Mouse (Mus musculus): ENCODE results near the gene Stom. TPM values are rescaled to one million over a fixed set of nuclear protein-coding genes. Genes with fewer than 3 reads are reported as not detected.

The Stom gene
- polyA plus RNA-seq, 1 experiment = 23.0 TPM

DNA sequence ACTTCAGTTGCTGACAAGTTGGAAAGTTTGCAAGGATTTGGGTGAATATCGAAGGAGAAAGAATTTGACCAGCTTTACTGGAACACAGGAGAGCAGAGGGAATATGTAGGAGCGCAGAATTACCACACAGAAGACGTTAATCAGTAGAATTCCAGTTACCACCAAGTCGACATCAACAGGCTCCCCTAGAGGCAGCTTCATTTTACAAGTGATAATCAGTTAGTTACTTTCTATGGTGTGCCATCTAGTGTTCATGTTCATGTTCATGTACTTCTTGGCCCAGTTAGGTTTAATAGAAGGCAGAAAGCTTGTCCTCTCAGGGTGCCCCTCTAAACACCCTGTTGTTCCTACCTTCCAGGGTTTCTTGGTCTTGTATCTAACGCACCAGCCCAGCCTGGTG is 12.4 kb upstream of the Stom start:
- Histone ChIP-seq H3K36me3 (ENCODE audit: control insufficient read depth, insufficient read depth, low read length) (no peaks in the 10 kb centered on the region), H3K27me3 (ENCODE audit: control insufficient read depth, insufficient read depth, low read length) (no peaks in the 10 kb centered on the region), H3K27ac (ENCODE audit: control insufficient read depth, insufficient read depth, low read depth, low read length) (no peak overlapping the region), H3K4me3 (ENCODE audit: control insufficient read depth, low read depth, low read length) (no peak overlapping the region), H3K4me1 (ENCODE audit: control insufficient read depth, insufficient read depth, low read length) (peaks cover 2% of the 10 kb centered on the region)
- TF ChIP-seq CTCF (IDR thresholded peaks at IDR 0.05; ENCODE audit: control insufficient read depth, insufficient read depth, insufficient replicate concordance, low read depth, low read length) (no peak), POLR2A (IDR thresholded peaks at IDR 0.05; ENCODE audit: control insufficient read depth, low read depth, low read length) (no peak)

DNA sequence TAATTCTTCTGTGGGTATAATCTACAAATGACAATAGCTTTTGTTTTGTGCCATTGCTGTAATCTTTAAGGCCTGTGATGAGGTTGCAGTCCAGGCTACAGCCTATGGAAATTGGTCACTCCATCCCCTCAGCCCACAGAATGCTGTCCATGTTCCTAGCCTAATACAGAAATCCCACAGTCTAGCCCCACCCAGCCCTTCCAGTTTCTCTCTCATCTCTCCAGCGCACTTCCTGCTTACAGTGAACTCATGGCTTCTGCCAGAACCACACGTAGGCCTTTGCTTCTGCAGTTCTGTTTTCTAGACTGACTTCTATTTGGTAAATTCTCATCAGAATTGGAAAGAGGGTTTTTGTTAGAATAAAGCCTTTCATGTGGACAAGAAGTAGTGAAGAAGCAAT is 9.2 kb upstream of the Stom start:
- H3K36me3 ChIP-seq (ENCODE audit: control insufficient read depth, insufficient read depth, low read length) = no peaks in the 10 kb centered on the region
- no peak overlapping the region for H3K4me3 ChIP-seq (ENCODE audit: control insufficient read depth, low read depth, low read length)
- H3K27me3 ChIP-seq (ENCODE audit: control insufficient read depth, insufficient read depth, low read length) = no peaks in the 10 kb centered on the region
- no peak for TF ChIP-seq POLR2A (IDR thresholded peaks at IDR 0.05; ENCODE audit: control insufficient read depth, low read depth, low read length)
- no peak for TF ChIP-seq CTCF (IDR thresholded peaks at IDR 0.05; ENCODE audit: control insufficient read depth, insufficient read depth, insufficient replicate concordance, low read depth, low read length)
- no peak overlapping the region for H3K27ac ChIP-seq (ENCODE audit: control insufficient read depth, insufficient read depth, low read depth, low read length)
- peaks cover 2% of the 10 kb centered on the region for H3K4me1 ChIP-seq (ENCODE audit: control insufficient read depth, insufficient read depth, low read length)

DNA sequence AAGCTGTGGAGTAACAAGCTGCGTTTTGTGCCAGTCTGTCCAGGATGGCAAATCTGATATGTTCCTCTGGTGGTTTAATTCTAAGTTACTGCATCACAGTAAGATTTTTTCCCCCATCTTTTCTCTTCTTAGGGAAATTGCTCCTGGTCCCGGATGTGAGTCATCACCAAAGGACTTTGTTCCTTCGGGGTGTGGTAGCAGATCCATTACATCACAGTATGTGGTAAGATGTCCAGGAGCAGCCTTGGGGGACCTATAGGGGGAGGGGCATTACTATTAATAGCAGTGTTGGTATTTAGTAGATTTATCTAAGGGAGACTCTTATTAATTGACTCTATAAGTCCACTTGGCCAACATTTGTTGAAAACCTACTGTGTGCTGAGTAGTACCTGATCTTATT is 5.8 kb upstream of the Stom start:
- no peak overlapping the region for H3K4me3 ChIP-seq (ENCODE audit: control insufficient read depth, low read depth, low read length)
- TF ChIP-seq CTCF (IDR thresholded peaks at IDR 0.05; ENCODE audit: control insufficient read depth, insufficient read depth, insufficient replicate concordance, low read depth, low read length) (no peak), POLR2A (IDR thresholded peaks at IDR 0.05; ENCODE audit: control insufficient read depth, low read depth, low read length) (no peak)

DNA sequence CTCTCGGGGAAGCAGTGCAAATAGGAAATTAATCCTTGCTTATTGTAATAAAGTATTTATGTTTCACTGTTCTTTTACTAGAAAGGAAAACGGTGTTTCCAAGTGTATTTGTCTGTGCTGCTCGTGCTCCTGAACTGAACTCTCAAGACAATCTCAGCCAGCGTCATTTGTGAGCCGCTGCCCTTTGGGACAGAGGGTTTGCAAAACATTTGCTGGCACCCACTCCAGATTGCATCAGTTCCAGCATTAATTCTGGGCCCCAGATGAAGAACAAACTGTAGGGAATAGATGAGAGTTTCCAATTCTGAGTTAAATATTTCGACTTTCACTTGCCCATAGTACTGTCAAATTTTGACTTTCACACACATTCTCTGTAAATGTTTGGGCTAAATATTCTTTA is 1.9 kb upstream of the Stom start:
- TF ChIP-seq CTCF (IDR thresholded peaks at IDR 0.05; ENCODE audit: control insufficient read depth, insufficient read depth, insufficient replicate concordance, low read depth, low read length) = no peak
- TF ChIP-seq POLR2A (IDR thresholded peaks at IDR 0.05; ENCODE audit: control insufficient read depth, low read depth, low read length) = no peak
- Histone ChIP-seq H3K27ac (ENCODE audit: control insufficient read depth, insufficient read depth, low read depth, low read length) (no peak overlapping the region), H3K4me3 (ENCODE audit: control insufficient read depth, low read depth, low read length) (no peak overlapping the region), H3K27me3 (ENCODE audit: control insufficient read depth, insufficient read depth, low read length) (no peaks in the 10 kb centered on the region), H3K4me1 (ENCODE audit: control insufficient read depth, insufficient read depth, low read length) (peaks cover 10% of the 10 kb centered on the region), H3K36me3 (ENCODE audit: control insufficient read depth, insufficient read depth, low read length) (no peaks in the 10 kb centered on the region)

More for the DNA sequence above, 5.8 kb upstream of the Stom start:
- Histone ChIP-seq H3K36me3 (ENCODE audit: control insufficient read depth, insufficient read depth, low read length) (no peaks in the 10 kb centered on the region), H3K4me1 (ENCODE audit: control insufficient read depth, insufficient read depth, low read length) (peaks cover 3% of the 10 kb centered on the region), H3K27me3 (ENCODE audit: control insufficient read depth, insufficient read depth, low read length) (no peaks in the 10 kb centered on the region), H3K27ac (ENCODE audit: control insufficient read depth, insufficient read depth, low read depth, low read length) (no peak overlapping the region)

DNA sequence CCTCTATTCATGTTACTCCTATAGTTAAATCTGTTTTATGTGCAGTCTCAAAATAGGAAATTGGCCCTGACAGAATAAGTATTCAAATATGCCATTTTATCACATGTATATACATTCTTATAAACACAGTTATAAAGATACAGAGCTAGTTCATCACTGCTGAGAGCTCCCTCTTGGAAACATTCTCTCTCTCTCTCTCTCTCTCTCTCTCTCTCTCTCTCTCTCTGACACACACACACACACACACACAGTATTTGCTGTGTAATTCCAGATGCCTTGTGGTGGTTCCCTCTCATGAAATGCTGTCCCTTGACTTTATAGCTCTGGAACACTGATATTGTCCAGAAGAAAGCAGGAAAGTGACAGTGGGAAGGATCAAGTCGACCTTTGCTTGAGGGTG is 1.3 kb upstream of the Stom start:
- Histone ChIP-seq H3K36me3 (ENCODE audit: control insufficient read depth, insufficient read depth, low read length) (no peaks in the 10 kb centered on the region), H3K27me3 (ENCODE audit: control insufficient read depth, insufficient read depth, low read length) (no peaks in the 10 kb centered on the region), H3K4me3 (ENCODE audit: control insufficient read depth, low read depth, low read length) (no peak overlapping the region), H3K4me1 (ENCODE audit: control insufficient read depth, insufficient read depth, low read length) (peaks cover 10% of the 10 kb centered on the region), H3K27ac (ENCODE audit: control insufficient read depth, insufficient read depth, low read depth, low read length) (no peak overlapping the region)
- TF ChIP-seq CTCF (IDR thresholded peaks at IDR 0.05; ENCODE audit: control insufficient read depth, insufficient read depth, insufficient replicate concordance, low read depth, low read length) (no peak), POLR2A (IDR thresholded peaks at IDR 0.05; ENCODE audit: control insufficient read depth, low read depth, low read length) (no peak)

DNA sequence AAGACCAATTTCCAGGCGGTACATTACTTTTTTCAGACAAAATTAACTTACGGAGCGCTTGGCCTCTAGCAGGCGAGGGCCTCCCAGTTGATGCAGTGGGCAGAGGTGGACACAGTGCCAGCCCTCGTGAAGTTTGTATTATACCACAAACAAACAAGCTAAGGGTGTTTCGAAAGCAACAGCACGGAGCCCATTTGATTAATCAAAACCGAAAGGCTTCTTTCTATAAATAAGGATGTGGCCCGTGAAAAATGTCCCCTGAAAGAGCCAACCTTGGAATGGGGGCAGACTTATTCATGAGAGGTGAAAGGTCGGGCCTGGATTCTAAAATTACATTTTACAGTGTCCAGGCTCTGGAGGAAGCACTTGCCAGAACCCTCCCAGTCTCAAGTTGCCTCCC is 643 bp upstream of the Stom start:
- Histone ChIP-seq H3K4me3 (ENCODE audit: control insufficient read depth, low read depth, low read length) (peak overlapping the region; percentile 98), H3K4me1 (ENCODE audit: control insufficient read depth, insufficient read depth, low read length) (peaks cover 10% of the 10 kb centered on the region), H3K27ac (ENCODE audit: control insufficient read depth, insufficient read depth, low read depth, low read length) (peak overlapping the region; percentile 94), H3K36me3 (ENCODE audit: control insufficient read depth, insufficient read depth, low read length) (no peaks in the 10 kb centered on the region), H3K27me3 (ENCODE audit: control insufficient read depth, insufficient read depth, low read length) (no peaks in the 10 kb centered on the region)
- TF ChIP-seq POLR2A (IDR thresholded peaks at IDR 0.05; ENCODE audit: control insufficient read depth, low read depth, low read length) (no peak), CTCF (IDR thresholded peaks at IDR 0.05; ENCODE audit: control insufficient read depth, insufficient read depth, insufficient replicate concordance, low read depth, low read length) (no peak)

DNA sequence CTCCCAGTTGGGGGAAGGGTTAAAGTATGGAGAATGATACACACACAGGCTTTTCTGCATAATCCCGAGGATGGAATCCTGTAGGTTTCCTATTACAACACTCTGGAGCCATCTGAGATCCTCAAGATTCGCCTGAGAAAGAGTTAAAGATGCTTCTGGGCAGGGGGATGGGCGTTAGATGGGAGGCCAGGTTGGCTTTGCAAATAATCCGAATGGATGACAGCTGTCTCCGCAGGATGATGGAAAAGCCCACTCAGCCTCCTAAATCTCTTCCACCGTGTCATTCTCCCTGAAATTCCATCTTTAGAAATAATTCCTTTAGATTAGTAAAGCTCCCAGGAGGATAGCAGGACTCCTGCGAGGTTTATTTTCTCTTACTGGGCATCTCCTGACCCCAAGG is 1.2 kb downstream of the Stom start:
- Histone ChIP-seq H3K27ac (ENCODE audit: control insufficient read depth, insufficient read depth, low read depth, low read length) (no peak overlapping the region), H3K4me1 (ENCODE audit: control insufficient read depth, insufficient read depth, low read length) (peaks cover 10% of the 10 kb centered on the region), H3K27me3 (ENCODE audit: control insufficient read depth, insufficient read depth, low read length) (no peaks in the 10 kb centered on the region), H3K36me3 (ENCODE audit: control insufficient read depth, insufficient read depth, low read length) (no peaks in the 10 kb centered on the region), H3K4me3 (ENCODE audit: control insufficient read depth, low read depth, low read length) (no peak overlapping the region)
- TF ChIP-seq POLR2A (IDR thresholded peaks at IDR 0.05; ENCODE audit: control insufficient read depth, low read depth, low read length) (no peak), CTCF (IDR thresholded peaks at IDR 0.05; ENCODE audit: control insufficient read depth, insufficient read depth, insufficient replicate concordance, low read depth, low read length) (no peak)

DNA sequence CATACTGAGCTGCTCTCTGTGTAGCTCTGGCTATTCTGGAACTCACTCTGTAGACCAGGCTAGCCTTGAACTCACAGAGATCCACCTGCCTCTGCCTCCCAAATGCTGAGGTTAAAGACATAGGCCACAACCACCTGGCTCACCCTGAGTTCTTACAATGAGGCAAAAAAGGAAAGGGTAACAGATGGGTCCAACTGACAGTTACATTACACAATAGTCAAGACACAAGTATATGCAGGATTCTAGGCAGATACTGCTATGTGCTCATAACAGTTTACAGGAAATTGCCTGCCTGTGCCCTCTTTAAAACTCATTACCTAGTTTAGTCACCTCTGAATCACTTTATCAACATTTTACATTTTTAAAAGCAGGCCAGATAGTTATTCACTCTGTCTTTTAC is 3.1 kb downstream of the Stom start:
- H3K27ac ChIP-seq (ENCODE audit: control insufficient read depth, insufficient read depth, low read depth, low read length) = no peak overlapping the region
- no peaks in the 10 kb centered on the region for H3K27me3 ChIP-seq (ENCODE audit: control insufficient read depth, insufficient read depth, low read length)
- H3K4me3 ChIP-seq (ENCODE audit: control insufficient read depth, low read depth, low read length) = no peak overlapping the region
- H3K36me3 ChIP-seq (ENCODE audit: control insufficient read depth, insufficient read depth, low read length) = no peaks in the 10 kb centered on the region
- peaks cover 10% of the 10 kb centered on the region for H3K4me1 ChIP-seq (ENCODE audit: control insufficient read depth, insufficient read depth, low read length)
- no peak for TF ChIP-seq POLR2A (IDR thresholded peaks at IDR 0.05; ENCODE audit: control insufficient read depth, low read depth, low read length)
- no peak for TF ChIP-seq CTCF (IDR thresholded peaks at IDR 0.05; ENCODE audit: control insufficient read depth, insufficient read depth, insufficient replicate concordance, low read depth, low read length)

Measured in testis, adult 2 months (tissue).